In genomic region chr4:41318267-41318666, GRCm38 (mm10) we compare ENCODE assay signal across 22 mouse cellular contexts. TPM values are rescaled to one million over a fixed set of nuclear protein-coding genes. Genes with fewer than 3 reads are reported as not detected.
DNase-seq lines count a peak whose midpoint lies in the region; ATAC-seq and TF ChIP-seq lines count a peak whose summit lies in the region.
"Had no signal": no experiment of that assay in that cellular context is flagged by ENCODE, and none has a peak within 500 bp of the region (broad histone marks: within the 10 kb centered on the region; RNA-seq: fewer than 3 reads in every experiment).

No protein-coding gene starts in this region.

- 54% methylated on average over 5 of the region's 5 CpGs for WGBS in intestine, postnatal 0 days
- WGBS in intestine, embryonic 16.5 days, result 80% methylated on average over 5 of the region's 5 CpGs
- 73% methylated on average over 5 of the region's 5 CpGs for WGBS in kidney, postnatal 0 days
- 66% methylated on average over 5 of the region's 5 CpGs for WGBS in liver, embryonic 13.5 days (ENCODE audit: insufficient replicate concordance)
- WGBS in liver, embryonic 12.5 days (ENCODE audit: insufficient replicate concordance), result 71% methylated on average over 5 of the region's 5 CpGs

- no peak overlapping the region; the same call in 1 of the 2 replicates for H3K9ac ChIP-seq in intestine, postnatal 0 days (ENCODE audit: low read depth, low read length)
- no peak overlapping the region for H3K9ac ChIP-seq in intestine, embryonic 16.5 days (ENCODE audit: low read depth, low read length)
- no peak overlapping the region for H3K9ac ChIP-seq in kidney, postnatal 0 days (ENCODE audit: low read depth, low read length)
- H3K9ac ChIP-seq in liver, embryonic 13.5 days, result no peak overlapping the region
- no peak overlapping the region for H3K9ac ChIP-seq in liver, embryonic 12.5 days
- H3K9ac ChIP-seq: embryonic facial prominence, embryonic 12.5 days; forebrain, embryonic 15.5 days; heart, embryonic 15.5 days had no signal

- no peak for DNase-seq in kidney, postnatal 0 days (ENCODE audit: low spot score)
- DNase-seq in kidney, postnatal 10 days, result no peak
- DNase-seq in liver, embryonic 13.5 days, result no peak
- DNase-seq in brain, adult 2 months (ENCODE audit: low read depth, low spot score), result peak; percentile 8
- no peak for DNase-seq in cerebellum, adult 9-10 months
- DNase-seq: adrenal gland, adult 8-10 months; adrenal gland, postnatal 36 days; B cell, adult 2 months; cerebellum, adult 11 months; cerebellum, adult 8-10 months; cerebellum, postnatal 25 days; heart, adult 18-20 months; heart, postnatal 14 days had no signal

- ATAC-seq in intestine, postnatal 0 days, result no peak
- ATAC-seq in intestine, embryonic 16.5 days, result no peak
- ATAC-seq in kidney, postnatal 0 days (replicated peaks; ENCODE audit: low FRiP score, low read depth), result no peak
- ATAC-seq in liver, embryonic 13.5 days (ENCODE audit: low read depth), result no peak
- ATAC-seq in liver, embryonic 12.5 days, result no peak
- ATAC-seq: CD4-positive, CD25-positive, alpha-beta regulatory T cell, adult 4 months; forebrain, embryonic 15.5 days had no signal

- no peaks in the 10 kb centered on the region for H3K27me3 ChIP-seq in intestine, postnatal 0 days (replicated peaks; ENCODE audit: control insufficient read depth, insufficient read depth, low read length)
- no peaks in the 10 kb centered on the region for H3K27me3 ChIP-seq in intestine, embryonic 16.5 days (replicated peaks; ENCODE audit: control insufficient read depth, insufficient read depth, low read length)
- H3K27me3 ChIP-seq in kidney, postnatal 0 days (ENCODE audit: insufficient read depth, low read length), result no peaks in the 10 kb centered on the region
- H3K27me3 ChIP-seq in liver, embryonic 13.5 days, result no peaks in the 10 kb centered on the region
- H3K27me3 ChIP-seq in liver, embryonic 12.5 days (replicated peaks), result no peaks in the 10 kb centered on the region
- H3K27me3 ChIP-seq: embryonic facial prominence, embryonic 12.5 days; forebrain, embryonic 15.5 days; heart, embryonic 15.5 days had no signal

- no peak overlapping the region for H3K27ac ChIP-seq in intestine, postnatal 0 days (ENCODE audit: low read depth, low read length)
- no peak overlapping the region for H3K27ac ChIP-seq in intestine, embryonic 16.5 days (ENCODE audit: low read length)
- no peak overlapping the region for H3K27ac ChIP-seq in kidney, postnatal 0 days
- H3K27ac ChIP-seq in liver, embryonic 13.5 days, result 0 out of 2 replicates have a peak overlapping the region, but pooled peaks have one; percentile 13
- H3K27ac ChIP-seq in liver, embryonic 12.5 days, result no peak overlapping the region
- H3K27ac ChIP-seq: embryonic facial prominence, embryonic 12.5 days; forebrain, embryonic 15.5 days; heart, embryonic 15.5 days had no signal

- H3K36me3 ChIP-seq in intestine, postnatal 0 days (ENCODE audit: control insufficient read depth, insufficient read depth), result no peaks in the 10 kb centered on the region
- no peaks in the 10 kb centered on the region for H3K36me3 ChIP-seq in intestine, embryonic 16.5 days (ENCODE audit: control insufficient read depth, insufficient read depth, low read length)
- no peaks in the 10 kb centered on the region for H3K36me3 ChIP-seq in kidney, postnatal 0 days (ENCODE audit: insufficient read depth, low read length)
- H3K36me3 ChIP-seq in liver, embryonic 13.5 days, result no peaks in the 10 kb centered on the region
- no peaks in the 10 kb centered on the region; the same call in 1 of the 2 replicates for H3K36me3 ChIP-seq in liver, embryonic 12.5 days
- H3K36me3 ChIP-seq: embryonic facial prominence, embryonic 12.5 days; forebrain, embryonic 15.5 days; heart, embryonic 15.5 days had no signal

- H3K9me3 ChIP-seq in intestine, postnatal 0 days (ENCODE audit: control insufficient read depth), result no peaks in the 10 kb centered on the region
- H3K9me3 ChIP-seq in intestine, embryonic 16.5 days (ENCODE audit: control insufficient read depth, low read length), result no peaks in the 10 kb centered on the region
- no peaks in the 10 kb centered on the region for H3K9me3 ChIP-seq in kidney, postnatal 0 days (replicated peaks; ENCODE audit: low read length)
- H3K9me3 ChIP-seq in liver, embryonic 13.5 days (replicated peaks), result no peaks in the 10 kb centered on the region
- no peaks in the 10 kb centered on the region for H3K9me3 ChIP-seq in liver, embryonic 12.5 days (replicated peaks)
- H3K9me3 ChIP-seq: embryonic facial prominence, embryonic 12.5 days; forebrain, embryonic 15.5 days; G1E; heart, embryonic 15.5 days had no signal

- H3K4me3 ChIP-seq in intestine, postnatal 0 days (ENCODE audit: low read depth, low read length), result no peak overlapping the region
- H3K4me3 ChIP-seq in intestine, embryonic 16.5 days (ENCODE audit: low read length), result no peak overlapping the region
- no peak overlapping the region for H3K4me3 ChIP-seq in kidney, postnatal 0 days (replicated peaks; ENCODE audit: low read depth, low read length)
- H3K4me3 ChIP-seq in liver, embryonic 13.5 days (replicated peaks), result no peak overlapping the region
- no peak overlapping the region for H3K4me3 ChIP-seq in liver, embryonic 12.5 days
- H3K4me3 ChIP-seq: embryonic facial prominence, embryonic 12.5 days; forebrain, embryonic 15.5 days; heart, embryonic 15.5 days had no signal

- H3K4me1 ChIP-seq in intestine, postnatal 0 days (replicated peaks; ENCODE audit: control insufficient read depth, insufficient read depth, low read length), result no peaks in the 10 kb centered on the region
- peaks cover 6% of the 10 kb centered on the region for H3K4me1 ChIP-seq in intestine, embryonic 16.5 days (ENCODE audit: control insufficient read depth, insufficient read depth, low read length)
- peaks cover 4% of the 10 kb centered on the region; the same call in 1 of the 2 replicates for H3K4me1 ChIP-seq in kidney, postnatal 0 days (replicated peaks; ENCODE audit: insufficient read depth, low read length)
- H3K4me1 ChIP-seq in liver, embryonic 13.5 days (replicated peaks), result peaks cover 26% of the 10 kb centered on the region
- H3K4me1 ChIP-seq in liver, embryonic 12.5 days, result peaks cover 18% of the 10 kb centered on the region

- peak; percentile 41 for TF ChIP-seq CTCF in intestine, postnatal 0 days (IDR thresholded peaks at IDR 0.05; ENCODE audit: low read depth)
- peak; percentile 19; the same call in 1 of the 2 replicates for TF ChIP-seq CTCF in kidney, postnatal 0 days (IDR thresholded peaks at IDR 0.05; ENCODE audit: low read depth)

- H3K4me2 ChIP-seq in intestine, postnatal 0 days (replicated peaks; ENCODE audit: low read depth), result no peak overlapping the region
- no peak overlapping the region for H3K4me2 ChIP-seq in intestine, embryonic 16.5 days (ENCODE audit: low read depth, low read length)
- no peak overlapping the region for H3K4me2 ChIP-seq in kidney, postnatal 0 days (ENCODE audit: low read length)
- H3K4me2 ChIP-seq in liver, embryonic 13.5 days, result no peak overlapping the region
- no peak overlapping the region for H3K4me2 ChIP-seq in liver, embryonic 12.5 days
- H3K4me2 ChIP-seq: embryonic facial prominence, embryonic 12.5 days; forebrain, embryonic 15.5 days; heart, embryonic 11.5 days; heart, embryonic 15.5 days had no signal

RNA-seq across cellular contexts. Expression of gene Dcaf12, which starts 3.6 kb away (rescaled TPM):
- polyA plus RNA-seq in intestine, postnatal 0 days (2015; fragmentation: Nextera tagmentation; extraction: Ambion mirVana), result 27.0 and 29.1 TPM in 2 replicates
- 51.1 and 51.4 TPM in 2 replicates for polyA plus RNA-seq in intestine, embryonic 16.5 days (2015; fragmentation: Nextera tagmentation; extraction: Ambion mirVana)
- 49.8 and 55.4 TPM in 2 replicates for polyA plus RNA-seq in kidney, postnatal 0 days (2015; fragmentation: Nextera tagmentation; extraction: Ambion mirVana)
- 66.0 and 74.8 TPM in 2 replicates for polyA plus RNA-seq in liver, embryonic 13.5 days (2015; fragmentation: Nextera tagmentation; extraction: Ambion mirVana)
- polyA plus RNA-seq in liver, embryonic 12.5 days (2016; fragmentation: Nextera tagmentation; extraction: Ambion mirVana), result 61.4 and 64.5 TPM in 2 replicates

RNA-seq across cellular contexts. Expression of gene Ubap1, which starts 30.5 kb away (rescaled TPM):
- polyA plus RNA-seq in intestine, postnatal 0 days (2015; fragmentation: Nextera tagmentation; extraction: Ambion mirVana), result 36.3 and 44.7 TPM in 2 replicates
- polyA plus RNA-seq in intestine, embryonic 16.5 days (2015; fragmentation: Nextera tagmentation; extraction: Ambion mirVana), result 46.5 and 52.1 TPM in 2 replicates
- 53.7 and 54.8 TPM in 2 replicates for polyA plus RNA-seq in kidney, postnatal 0 days (2015; fragmentation: Nextera tagmentation; extraction: Ambion mirVana)
- 28.5 and 33.8 TPM in 2 replicates for polyA plus RNA-seq in liver, embryonic 13.5 days (2015; fragmentation: Nextera tagmentation; extraction: Ambion mirVana)
- polyA plus RNA-seq in liver, embryonic 12.5 days (2016; fragmentation: Nextera tagmentation; extraction: Ambion mirVana), result 28.3 and 28.5 TPM in 2 replicates

RNA-seq across cellular contexts. Expression of gene Ubap2, which starts 43.3 kb away (rescaled TPM):
- polyA plus RNA-seq in intestine, postnatal 0 days (2015; fragmentation: Nextera tagmentation; extraction: Ambion mirVana), result 15.3 and 17.7 TPM in 2 replicates
- polyA plus RNA-seq in intestine, embryonic 16.5 days (2015; fragmentation: Nextera tagmentation; extraction: Ambion mirVana), result 41.0 and 44.3 TPM in 2 replicates
- polyA plus RNA-seq in kidney, postnatal 0 days (2015; fragmentation: Nextera tagmentation; extraction: Ambion mirVana), result 37.6 and 44.4 TPM in 2 replicates
- polyA plus RNA-seq in liver, embryonic 13.5 days (2015; fragmentation: Nextera tagmentation; extraction: Ambion mirVana), result 25.2 and 35.7 TPM in 2 replicates
- polyA plus RNA-seq in liver, embryonic 12.5 days (2016; fragmentation: Nextera tagmentation; extraction: Ambion mirVana), result 48.7 and 50.2 TPM in 2 replicates
